In genomic region chr11:59599211-59599610, GRCm38 (mm10) we compare ENCODE assay signal across 24 mouse cellular contexts. TPM values are rescaled to one million over a fixed set of nuclear protein-coding genes. Genes with fewer than 3 reads are reported as not detected.
"Had no signal": no experiment of that assay in that cellular context is flagged by ENCODE, and none has a peak within 500 bp of the region (broad histone marks: within the 10 kb centered on the region; RNA-seq: fewer than 3 reads in every experiment).

No protein-coding gene starts in this region.

- H3K27me3 ChIP-seq: midbrain, embryonic 13.5 days; midbrain, embryonic 15.5 days; neural tube, embryonic 12.5 days; stomach, embryonic 15.5 days had no signal

- H3K4me2 ChIP-seq: liver, embryonic 15.5 days; lung, embryonic 14.5 days; midbrain, embryonic 11.5 days; midbrain, embryonic 13.5 days; midbrain, embryonic 15.5 days; neural tube, embryonic 12.5 days; stomach, embryonic 15.5 days had no signal

- H3K4me1 ChIP-seq: liver, embryonic 15.5 days; megakaryocyte, embryonic 14.5 days; midbrain, embryonic 13.5 days; midbrain, embryonic 15.5 days; neural tube, embryonic 12.5 days; stomach, embryonic 15.5 days had no signal

- H3K36me3 ChIP-seq: liver, embryonic 15.5 days; midbrain, embryonic 13.5 days; midbrain, embryonic 15.5 days; neural tube, embryonic 12.5 days; stomach, embryonic 15.5 days had no signal

- H3K4me3 ChIP-seq: liver, embryonic 15.5 days; megakaryocyte, embryonic 14.5 days; midbrain, embryonic 13.5 days; midbrain, embryonic 15.5 days; neural tube, embryonic 12.5 days; stomach, embryonic 15.5 days had no signal

- H3K9me3 ChIP-seq: liver, embryonic 15.5 days; megakaryocyte, embryonic 14.5 days; midbrain, embryonic 13.5 days; midbrain, embryonic 15.5 days; neural tube, embryonic 12.5 days; stomach, embryonic 15.5 days had no signal

- H3K9ac ChIP-seq: liver, embryonic 15.5 days; liver, postnatal 0 days; lung, embryonic 14.5 days; midbrain, embryonic 13.5 days; midbrain, embryonic 15.5 days; neural tube, embryonic 12.5 days; stomach, embryonic 15.5 days had no signal

- DNase-seq: liver, postnatal 0 days; lung, embryonic 14.5 days; right cerebral cortex, postnatal 14 days; thymus, adult 2 months; thymus, postnatal 25 days; thymus, postnatal 4 days had no signal

- ATAC-seq: liver, postnatal 0 days; midbrain, embryonic 13.5 days; midbrain, embryonic 15.5 days had no signal

- H3K27ac ChIP-seq: liver, embryonic 15.5 days; macrophage; midbrain, embryonic 13.5 days; midbrain, embryonic 15.5 days; neural tube, embryonic 12.5 days; stomach, embryonic 15.5 days; stomach, postnatal 0 days had no signal

RNA-seq across cellular contexts. Expression of gene Olfr223, which starts 6.1 kb away (rescaled TPM):
- total RNA-seq: megakaryocyte progenitor cell, adult 5-6 weeks; midbrain, postnatal 0 days; monocyte, adult 5-6 weeks; neutrophil, adult 5-6 weeks had no signal
- polyA plus RNA-seq: liver, embryonic 15.5 days; liver, postnatal 0 days; lung, embryonic 14.5 days; lung, embryonic 16.5 days; macrophage; midbrain, embryonic 11.5 days; midbrain, embryonic 13.5 days; midbrain, embryonic 15.5 days; midbrain, postnatal 0 days; neural tube, embryonic 12.5 days; neural tube, embryonic 14.5 days; spleen, adult 2 months; stomach, embryonic 15.5 days; stomach, postnatal 0 days; testis, adult 2 months; thymus, adult 2 months; urinary bladder, adult 2 months had no signal

RNA-seq across cellular contexts. Expression of gene Olfr222, which starts 23.2 kb away (rescaled TPM):
- total RNA-seq: megakaryocyte progenitor cell, adult 5-6 weeks; midbrain, postnatal 0 days; monocyte, adult 5-6 weeks; neutrophil, adult 5-6 weeks had no signal
- polyA plus RNA-seq: liver, embryonic 15.5 days; liver, postnatal 0 days; lung, embryonic 14.5 days; lung, embryonic 16.5 days; macrophage; midbrain, embryonic 11.5 days; midbrain, embryonic 13.5 days; midbrain, embryonic 15.5 days; midbrain, postnatal 0 days; neural tube, embryonic 12.5 days; spleen, adult 2 months; stomach, embryonic 15.5 days; stomach, postnatal 0 days; urinary bladder, adult 2 months had no signal

RNA-seq across cellular contexts. Expression of gene Nlrp3, which starts 57.8 kb away (rescaled TPM):
- polyA plus RNA-seq: midbrain, embryonic 11.5 days; midbrain, embryonic 15.5 days had no signal
